Mouse (Mus musculus): ENCODE data around the gene Chst13. TPM values are rescaled to one million over a fixed set of nuclear protein-coding genes. Genes with fewer than 3 reads are reported as not detected.

The Chst13 gene
- total and polyA plus RNA-seq, 2 experiments from 2014 or later = not detected

- no peak overlapping the region for H3K4me2 ChIP-seq (ENCODE audit: low read depth, low read length)
- H3K9ac ChIP-seq (replicated peaks; ENCODE audit: low read depth, low read length) = no peak overlapping the region
- H3K9me3 ChIP-seq (replicated peaks; ENCODE audit: control insufficient read depth, low read length) = no peaks in the 10 kb centered on the region
- 79% methylated on average over 6 of the region's 6 CpGs for WGBS
- no peak overlapping the region for H3K27ac ChIP-seq (ENCODE audit: low read depth)
- no peak for DNase-seq (ENCODE audit: low spot score)
- TF ChIP-seq EP300 (IDR thresholded peaks at IDR 0.05; ENCODE audit: low read depth) (no peak), CTCF (IDR thresholded peaks at IDR 0.05; ENCODE audit: low read depth) (no peak)
- peaks cover 10% of the 10 kb centered on the region for H3K4me1 ChIP-seq (ENCODE audit: control insufficient read depth, insufficient read depth)
- H3K27me3 ChIP-seq (ENCODE audit: control insufficient read depth, insufficient read depth, low read length) = no peaks in the 10 kb centered on the region
- no peak for ATAC-seq (ENCODE audit: insufficient read depth, low read depth)
- H3K36me3 ChIP-seq (replicated peaks; ENCODE audit: control insufficient read depth, insufficient read depth, low read length) = no peaks in the 10 kb centered on the region
- H3K4me3 ChIP-seq (ENCODE audit: low read depth, low read length) = no peak overlapping the region
Observed at GRCm38 (mm10) chr6:90360922-90361614, 36.1 kb upstream of the Chst13 start.

GRCm38 (mm10) chr6:90360024-90360781 is 35.2 kb upstream of the Chst13 start:
- H3K36me3 ChIP-seq (replicated peaks; ENCODE audit: control insufficient read depth, insufficient read depth, low read length) = no peaks in the 10 kb centered on the region
- H3K4me2 ChIP-seq (ENCODE audit: low read depth, low read length) = no peak overlapping the region
- peak; percentile 70 for DNase-seq (ENCODE audit: low spot score)
- no peaks in the 10 kb centered on the region for H3K9me3 ChIP-seq (replicated peaks; ENCODE audit: control insufficient read depth, low read length)
- 30% methylated on average over 7 of the region's 7 CpGs for WGBS
- ATAC-seq (ENCODE audit: insufficient read depth, low read depth) = peak; percentile 75
- TF ChIP-seq EP300 (IDR thresholded peaks at IDR 0.05; ENCODE audit: low read depth) = no peak
- no peak for TF ChIP-seq CTCF (IDR thresholded peaks at IDR 0.05; ENCODE audit: low read depth)
- peak overlapping the region; percentile 60 for H3K27ac ChIP-seq (ENCODE audit: low read depth)
- peaks cover 10% of the 10 kb centered on the region for H3K4me1 ChIP-seq (ENCODE audit: control insufficient read depth, insufficient read depth)
- no peaks in the 10 kb centered on the region for H3K27me3 ChIP-seq (ENCODE audit: control insufficient read depth, insufficient read depth, low read length)
- no peak overlapping the region for H3K4me3 ChIP-seq (ENCODE audit: low read depth, low read length)
- H3K9ac ChIP-seq (replicated peaks; ENCODE audit: low read depth, low read length) = no peak overlapping the region

GRCm38 (mm10) chr6:90359445-90359844 is 34.5 kb upstream of the Chst13 start:
- Histone ChIP-seq H3K4me1 (ENCODE audit: control insufficient read depth, insufficient read depth) (peaks cover 10% of the 10 kb centered on the region), H3K36me3 (replicated peaks; ENCODE audit: control insufficient read depth, insufficient read depth, low read length) (no peaks in the 10 kb centered on the region), H3K4me3 (ENCODE audit: low read depth, low read length) (no peak overlapping the region), H3K4me2 (ENCODE audit: low read depth, low read length) (no peak overlapping the region), H3K27me3 (ENCODE audit: control insufficient read depth, insufficient read depth, low read length) (no peaks in the 10 kb centered on the region), H3K9me3 (replicated peaks; ENCODE audit: control insufficient read depth, low read length) (no peaks in the 10 kb centered on the region), H3K27ac (ENCODE audit: low read depth) (peak overlapping the region; percentile 60; the same call in 1 of the 2 replicates), H3K9ac (replicated peaks; ENCODE audit: low read depth, low read length) (no peak overlapping the region)
- ATAC-seq (ENCODE audit: insufficient read depth, low read depth) (0 out of 2 replicates have a peak, but pooled peaks have one; percentile 16), DNase-seq (ENCODE audit: low spot score) (no peak)
- 52% methylated on average over 2 of the region's 2 CpGs for whole genome bisulfite sequencing
- no peak for TF ChIP-seq CTCF (IDR thresholded peaks at IDR 0.05; ENCODE audit: low read depth)
- no peak for TF ChIP-seq EP300 (IDR thresholded peaks at IDR 0.05; ENCODE audit: low read depth)

- peaks cover 10% of the 10 kb centered on the region for H3K4me1 ChIP-seq (ENCODE audit: control insufficient read depth, insufficient read depth)
- no peak for TF ChIP-seq CTCF (IDR thresholded peaks at IDR 0.05; ENCODE audit: low read depth)
- no peak for TF ChIP-seq EP300 (IDR thresholded peaks at IDR 0.05; ENCODE audit: low read depth)
- no peak overlapping the region for H3K4me3 ChIP-seq (ENCODE audit: low read depth, low read length)
- ATAC-seq (ENCODE audit: insufficient read depth, low read depth) (no peak), DNase-seq (ENCODE audit: low spot score) (no peak)
- no peak overlapping the region for H3K27ac ChIP-seq (ENCODE audit: low read depth)
- no peaks in the 10 kb centered on the region for H3K9me3 ChIP-seq (replicated peaks; ENCODE audit: control insufficient read depth, low read length)
- no peak overlapping the region for H3K9ac ChIP-seq (replicated peaks; ENCODE audit: low read depth, low read length)
- 44% methylated on average over 5 of the region's 5 CpGs for WGBS
- H3K4me2 ChIP-seq (ENCODE audit: low read depth, low read length) = no peak overlapping the region
- no peaks in the 10 kb centered on the region for H3K27me3 ChIP-seq (ENCODE audit: control insufficient read depth, insufficient read depth, low read length)
- H3K36me3 ChIP-seq (replicated peaks; ENCODE audit: control insufficient read depth, insufficient read depth, low read length) = no peaks in the 10 kb centered on the region
Observed at GRCm38 (mm10) chr6:90358142-90358541, 33.2 kb upstream of the Chst13 start.

- Histone ChIP-seq H3K9ac (replicated peaks; ENCODE audit: low read depth, low read length) (no peak overlapping the region), H3K4me1 (ENCODE audit: control insufficient read depth, insufficient read depth) (no peaks in the 10 kb centered on the region), H3K27ac (ENCODE audit: low read depth) (no peak overlapping the region), H3K9me3 (replicated peaks; ENCODE audit: control insufficient read depth, low read length) (no peaks in the 10 kb centered on the region), H3K4me3 (ENCODE audit: low read depth, low read length) (no peak overlapping the region), H3K27me3 (ENCODE audit: control insufficient read depth, insufficient read depth, low read length) (0 out of 2 replicates have a peak, but pooled peaks cover 5% of the 10 kb centered on the region), H3K4me2 (ENCODE audit: low read depth, low read length) (no peak overlapping the region), H3K36me3 (replicated peaks; ENCODE audit: control insufficient read depth, insufficient read depth, low read length) (no peaks in the 10 kb centered on the region)
- DNase-seq (ENCODE audit: low spot score) = no peak
- WGBS = 64% methylated on average over 2 of the region's 2 CpGs
- no peak for TF ChIP-seq EP300 (IDR thresholded peaks at IDR 0.05; ENCODE audit: low read depth)
- no peak for TF ChIP-seq CTCF (IDR thresholded peaks at IDR 0.05; ENCODE audit: low read depth)
- no peak for ATAC-seq (ENCODE audit: insufficient read depth, low read depth)
Observed at GRCm38 (mm10) chr6:90350011-90350410, 25.0 kb upstream of the Chst13 start.
